Mouse (Mus musculus) G1E (cell line): ENCODE data around the gene Fam161b. TPM values are rescaled to one million over a fixed set of nuclear protein-coding genes. Genes with fewer than 3 reads are reported as not detected.

Source experiments
- ATAC-seq: 2 replicates; pipeline ENCODE4 v1.8.0; 2016; ENCODE audit warnings: mild to moderate bottlenecking; ENCODE audit not compliant: insufficient number of reproducible peaks, poor library complexity, low FRiP score, severe bottlenecking; ENCODE audit errors: extremely low read depth
- DNase-seq: peaks from one replicate; pipeline ENCODE4 v3.0.0; 2012; ENCODE audit warnings: low spot score
- H3K27me3 ChIP-seq: 2 replicates; pipeline ENCODE4 v1.6.1; 2012; ENCODE audit warnings: mild to moderate bottlenecking, low read length, inconsistent platforms; ENCODE audit not compliant: insufficient read depth
- H3K36me3 ChIP-seq: replicated peaks from 2 replicates; pipeline ENCODE3; 2012; ENCODE audit warnings: mild to moderate bottlenecking, inconsistent platforms
- H3K4me1 ChIP-seq: 2 replicates; pipeline ENCODE4 v1.6.1; 2012; ENCODE audit warnings: low read depth, low read length, inconsistent platforms, mixed read lengths; ENCODE audit not compliant: insufficient read depth
- H3K4me3 ChIP-seq: 2 replicates; pipeline ENCODE4 v1.5.1; 2012; ENCODE audit warnings: low read depth, mild to moderate bottlenecking, inconsistent platforms, low read length, moderate library complexity, mixed read lengths
- H3K9me3 ChIP-seq: replicated peaks from 2 replicates; pipeline ENCODE4 v1.6.1; 2012; ENCODE audit warnings: inconsistent platforms
- CTCF ChIP-seq: IDR thresholded peaks from 2 replicates; pipeline ENCODE4 v1.5.1; 2012; ENCODE audit warnings: low read depth, low read length, inconsistent platforms, mixed read lengths
- GATA1 ChIP-seq: IDR thresholded peaks from 2 replicates; pipeline ENCODE4 v1.6.1; 2012; ENCODE audit warnings: borderline replicate concordance, low read length, inconsistent platforms, mixed read lengths
- GATA2 ChIP-seq: IDR thresholded peaks from 2 replicates; pipeline ENCODE4 v1.6.1; 2012; ENCODE audit warnings: low read depth, low read length, inconsistent platforms, borderline replicate concordance
- POLR2AphosphoS5 ChIP-seq: IDR thresholded peaks from 2 replicates; pipeline ENCODE4 v1.6.1; 2012; ENCODE audit warnings: low read depth, low read length, inconsistent platforms; ENCODE audit not compliant: insufficient replicate concordance
- TAL1 ChIP-seq: conservative IDR thresholded peaks from 2 replicates; pipeline ENCODE4 v1.6.1; 2012; ENCODE audit warnings: low read depth, low read length, inconsistent platforms, mixed read lengths
- polyA plus RNA-seq: library from polyadenylated mRNA; stranded (reverse); fragments of >175 nt; gene quantifications from 2 replicates; pipeline ENCODE4 v1.2.3, GENCODE M21; 2012
- total RNA-seq, 2 experiments: library from RNA; stranded (forward) in 1 of 2; stranded (reverse) in 1 of 2; fragments of 200-1000 nt in 1 of 2; fragments of >200 nt in 1 of 2; fragmentation: Nextera tagmentation in 1 of 2; gene quantifications; 2 replicates each; pipeline ENCODE4 v1.2.3; 2014 to 2017

Fam161b gene
- total and polyA plus RNA-seq, 3 experiments, result 0.44 to 4.3 (median 3.3) TPM

- TF ChIP-seq TAL1, result no peak
- Histone ChIP-seq H3K27me3 (no peaks in the 10 kb centered on the region), H3K36me3 (peaks cover 55% of the 10 kb centered on the region), H3K4me3 (no peak overlapping the region), H3K9me3 (no peaks in the 10 kb centered on the region), H3K4me1 (peaks cover 2% of the 10 kb centered on the region; the same call in 1 of the 2 replicates)
- DNase-seq (no peak), ATAC-seq (no peak)
Observed at GRCm38 (mm10) chr12:84393847-84394246, 32.2 kb upstream of the Fam161b start.

- Histone ChIP-seq H3K36me3 (peaks cover 64% of the 10 kb centered on the region), H3K4me3 (no peak overlapping the region), H3K27me3 (no peaks in the 10 kb centered on the region), H3K9me3 (no peaks in the 10 kb centered on the region), H3K4me1 (peaks cover 3% of the 10 kb centered on the region)
- DNase-seq (no peak), ATAC-seq (no peak)
- no peak for TF ChIP-seq TAL1
Observed at GRCm38 (mm10) chr12:84392681-84393080, 31.0 kb upstream of the Fam161b start.

- Histone ChIP-seq H3K4me3 (no peak overlapping the region), H3K36me3 (peaks cover 66% of the 10 kb centered on the region), H3K4me1 (peaks cover 3% of the 10 kb centered on the region), H3K9me3 (no peaks in the 10 kb centered on the region), H3K27me3 (no peaks in the 10 kb centered on the region)
- no peak for ATAC-seq
- no peak for DNase-seq
- TF ChIP-seq POLR2AphosphoS5 (no peak), GATA2 (no peak), TAL1 (no peak), GATA1 (no peak), CTCF (no peak)
Observed at GRCm38 (mm10) chr12:84390336-84390735, 28.7 kb upstream of the Fam161b start.

- Histone ChIP-seq H3K36me3 (peaks cover 72% of the 10 kb centered on the region), H3K27me3 (no peaks in the 10 kb centered on the region), H3K4me3 (no peak overlapping the region), H3K9me3 (no peaks in the 10 kb centered on the region), H3K4me1 (peaks cover 3% of the 10 kb centered on the region)
- ATAC-seq (no peak), DNase-seq (no peak)
- no peak for TF ChIP-seq GATA1
- TF ChIP-seq GATA2, result no peak
- no peak for TF ChIP-seq CTCF
- TF ChIP-seq POLR2AphosphoS5, result no peak
- TF ChIP-seq TAL1, result no peak
Observed at GRCm38 (mm10) chr12:84388774-84389400, 27.3 kb upstream of the Fam161b start.

GRCm38 (mm10) chr12:84388097-84388496 is 26.5 kb upstream of the Fam161b start:
- Histone ChIP-seq H3K4me1 (peaks cover 3% of the 10 kb centered on the region), H3K9me3 (no peaks in the 10 kb centered on the region), H3K36me3 (peaks cover 69% of the 10 kb centered on the region), H3K4me3 (no peak overlapping the region), H3K27me3 (no peaks in the 10 kb centered on the region)
- no peak for DNase-seq
- ATAC-seq, result no peak
- TF ChIP-seq POLR2AphosphoS5 (no peak), TAL1 (no peak), CTCF (no peak), GATA2 (no peak), GATA1 (no peak)

GRCm38 (mm10) chr12:84385408-84385807 is 23.8 kb upstream of the Fam161b start:
- H3K4me1 ChIP-seq, result peaks cover 4% of the 10 kb centered on the region
- peaks cover 72% of the 10 kb centered on the region for H3K36me3 ChIP-seq
- no peaks in the 10 kb centered on the region for H3K9me3 ChIP-seq
- DNase-seq (no peak), ATAC-seq (no peak)
- H3K4me3 ChIP-seq, result no peak overlapping the region
- TF ChIP-seq CTCF (no peak), GATA2 (no peak), TAL1 (no peak), POLR2AphosphoS5 (no peak), GATA1 (no peak)
- no peaks in the 10 kb centered on the region for H3K27me3 ChIP-seq

GRCm38 (mm10) chr12:84384644-84385081 is 23.0 kb upstream of the Fam161b start:
- H3K4me1 ChIP-seq, result peaks cover 6% of the 10 kb centered on the region
- DNase-seq (no peak), ATAC-seq (no peak)
- TF ChIP-seq POLR2AphosphoS5 (no peak), CTCF (no peak), TAL1 (no peak), GATA1 (no peak), GATA2 (no peak)
- peaks cover 72% of the 10 kb centered on the region for H3K36me3 ChIP-seq
- no peak overlapping the region for H3K4me3 ChIP-seq
- no peaks in the 10 kb centered on the region for H3K27me3 ChIP-seq
- no peaks in the 10 kb centered on the region for H3K9me3 ChIP-seq
